Mouse (Mus musculus) forebrain, embryonic 10.5 days (tissue): ENCODE results near the gene Dleu7. TPM values are rescaled to one million over a fixed set of nuclear protein-coding genes. Genes with fewer than 3 reads are reported as not detected.
A peak's percentile ranks its signal among the peaks of the same experiment; 100 is the strongest.

Experiments used
- DNase-seq: peaks from one replicate; pipeline ENCODE4 v3.0.0-alpha.2; 2017; ENCODE audit warnings: low spot score; ENCODE audit errors: extremely low spot score
- H3K27ac ChIP-seq: fragments of 300-500 bp; sonication (generic); 2 replicates; pipeline ENCODE4 v1.5.1; 2016; ENCODE audit warnings: mild to moderate bottlenecking
- H3K27me3 ChIP-seq: fragments of 300-500 bp; sonication (generic); 2 replicates; pipeline ENCODE4 v1.6.1; 2016; ENCODE audit warnings: mild to moderate bottlenecking; ENCODE audit not compliant: poor library complexity, severe bottlenecking
- H3K36me3 ChIP-seq: fragments of 300-500 bp; sonication (generic); replicated peaks from 2 replicates; pipeline ENCODE4 v1.6.1; 2016; ENCODE audit warnings: mild to moderate bottlenecking, moderate library complexity
- H3K4me1 ChIP-seq: fragments of 300-500 bp; sonication (generic); 2 replicates; pipeline ENCODE4 v1.6.1; 2016
- H3K4me3 ChIP-seq: fragments of 300-500 bp; sonication (generic); 2 replicates; pipeline ENCODE4 v1.5.1; 2016; ENCODE audit warnings: mild to moderate bottlenecking, moderate library complexity
- H3K9me3 ChIP-seq: fragments of 300-500 bp; sonication (generic); 2 replicates; pipeline ENCODE4 v1.6.1; 2016; ENCODE audit warnings: mild to moderate bottlenecking, moderate library complexity
- WGBS: fragments of 180-500 bp; shearing (Covaris S2); methylation state at CpG from one replicate; pipeline ENCODE4 v1.1.7; 2016; 5-methylcytosine and 5-hydroxymethylcytosine counted together
- polyA plus RNA-seq: library from polyadenylated mRNA; unstranded; fragments of >200 nt; fragmentation: Nextera tagmentation; extraction: Ambion mirVana; gene quantifications from 2 replicates; pipeline ENCODE4 v1.2.1, GENCODE M21; 2016

Dleu7 gene
- polyA plus RNA-seq, 1 experiment from 2014 or later, result 5.8 TPM

DNA sequence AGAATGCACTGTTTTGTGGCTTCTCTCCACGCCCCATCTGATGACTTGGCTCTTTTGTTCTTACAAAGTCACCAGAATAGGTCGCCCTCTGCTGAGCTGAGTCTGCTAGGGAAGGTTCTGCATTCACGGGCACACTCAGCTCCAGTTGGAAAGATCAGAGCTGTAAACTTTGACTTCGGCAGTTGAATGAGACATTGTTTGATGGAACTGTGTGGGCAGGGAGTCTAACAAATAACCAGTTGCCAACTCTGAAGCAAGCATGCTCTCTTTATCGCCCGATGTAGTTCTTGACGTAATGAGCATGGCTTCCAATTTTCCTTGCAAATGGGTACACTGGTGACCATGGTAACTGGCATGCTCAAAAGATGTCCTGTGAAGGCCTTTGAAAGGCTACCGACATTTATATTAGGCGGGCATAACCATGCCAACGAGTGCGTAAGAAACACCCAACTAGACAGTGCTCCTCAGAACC lies 66.2 kb downstream of the Dleu7 start:
- H3K9me3 ChIP-seq, result no peaks in the 10 kb centered on the region
- H3K4me1 ChIP-seq, result peaks cover 18% of the 10 kb centered on the region
- no peaks in the 10 kb centered on the region for H3K27me3 ChIP-seq
- WGBS, result 77% methylated on average over 11 of the region's 11 CpGs
- H3K4me3 ChIP-seq, result no peak overlapping the region
- H3K36me3 ChIP-seq, result no peaks in the 10 kb centered on the region
- no peak for DNase-seq
- H3K27ac ChIP-seq, result 0 out of 2 replicates have a peak overlapping the region, but pooled peaks have one; percentile 11

Other genes starting within 250 kb of the Dleu7 start
- gene Rnaseh2b, start 458 bp downstream of the Dleu7 start, polyA plus RNA-seq, result 66.8 and 79.2 TPM in 2 replicates
- gene Gucy1b2, start 163.2 kb upstream of the Dleu7 start, polyA plus RNA-seq, result 0.06 TPM in 1 of 2 replicates, not detected in the other